Mouse (Mus musculus) cerebellum, adult 8-10 months (tissue): ENCODE data around the gene Lhx8.

ENCODE experiments used
- DNase-seq: peaks from one replicate; pipeline ENCODE4 v3.0.0; 2022

Gene Lhx8

DNA sequence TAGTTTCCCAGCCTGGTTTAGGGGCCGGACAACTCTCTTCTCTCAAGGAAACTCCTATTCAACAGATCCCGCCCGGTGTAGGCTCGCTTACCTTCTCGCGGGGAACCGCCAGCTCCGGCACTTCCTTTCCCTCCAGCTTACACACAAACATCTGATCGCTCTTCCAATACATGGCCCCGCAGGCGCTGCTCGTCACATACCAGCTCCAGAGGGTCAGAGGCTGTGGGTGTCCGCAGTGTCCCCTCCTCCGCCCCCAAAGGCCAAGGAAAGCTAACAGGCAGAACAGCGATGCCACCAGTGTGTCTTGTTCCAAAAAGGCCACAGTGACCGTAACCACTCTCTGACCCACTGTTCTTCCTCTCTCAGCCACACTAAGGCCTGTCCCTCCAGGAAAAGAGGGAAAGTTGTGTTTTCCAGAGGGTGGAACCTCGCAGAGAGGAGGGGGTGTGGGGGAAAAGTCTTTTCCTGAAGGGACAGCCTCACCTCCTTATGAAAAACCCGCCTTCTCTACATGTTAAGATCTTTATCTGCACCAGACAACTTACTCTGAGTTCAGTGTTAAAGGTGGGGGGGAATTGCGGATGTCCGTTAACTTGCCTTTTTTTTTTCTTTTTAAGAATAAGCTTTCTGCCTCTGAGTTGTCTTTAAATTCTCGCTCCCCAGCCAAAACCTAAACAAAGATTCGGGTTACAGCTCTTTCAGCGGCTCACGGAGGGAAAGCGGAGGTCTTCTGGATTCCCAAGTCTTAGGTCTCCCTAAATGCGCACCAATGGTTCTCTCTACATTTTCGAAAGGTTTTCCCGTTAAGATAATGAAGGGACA, at the start of gene Lhx8:
Lhx8 (minus strand) TSS at position 479 of the 822 bp plus-strand sequence.
- no peak for DNase-seq

DNA sequence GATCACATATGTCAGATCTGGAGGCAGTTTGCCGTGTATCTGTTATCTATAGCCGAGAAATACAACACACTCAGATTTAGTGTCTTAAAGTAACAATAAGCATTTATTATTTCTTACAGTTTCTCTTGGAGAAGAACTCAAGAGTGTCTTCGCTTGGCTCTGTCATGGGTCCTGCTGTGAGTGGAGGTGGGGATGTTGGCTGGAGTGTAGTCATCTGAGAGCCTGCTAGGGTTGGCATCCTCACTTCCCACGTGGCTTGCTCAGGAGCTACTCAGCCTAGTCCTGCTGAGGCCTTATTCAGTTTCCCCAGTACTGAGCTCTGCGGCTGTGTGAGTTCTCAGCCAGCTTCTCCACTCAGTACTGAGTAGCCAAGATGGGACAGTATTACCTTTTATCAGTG, 43.1 kb upstream of the Lhx8 start:
- DNase-seq, result no peak

GRCm38 (mm10) chr3:154372688-154373087, 42.2 kb upstream of the Lhx8 start:
- DNase-seq, result no peak

GRCm38 (mm10) chr3:154367327-154367726, 36.9 kb upstream of the Lhx8 start:
- no peak for DNase-seq

GRCm38 (mm10) chr3:154364604-154365209, 34.2 kb upstream of the Lhx8 start:
- DNase-seq, result no peak

DNA sequence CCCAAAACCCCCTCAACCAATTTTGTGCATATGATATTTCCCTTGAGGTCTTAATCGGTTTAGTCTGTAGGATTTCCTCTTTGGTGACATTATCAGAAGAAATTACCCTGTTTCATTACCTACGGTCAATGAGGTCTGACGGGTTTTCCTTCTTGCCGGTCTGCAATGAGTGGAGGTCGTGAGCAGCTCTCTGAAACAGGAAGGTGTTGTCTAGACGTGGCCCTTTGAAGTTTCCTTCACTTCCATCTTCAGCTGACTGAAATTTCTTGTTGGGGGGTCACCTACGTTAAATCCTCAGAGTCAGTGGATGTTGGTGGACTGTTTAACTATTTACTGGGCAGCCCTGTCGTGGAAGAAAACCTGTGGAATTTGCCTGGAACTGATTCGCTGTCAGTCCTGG, 33.0 kb upstream of the Lhx8 start:
- DNase-seq, result no peak

DNA sequence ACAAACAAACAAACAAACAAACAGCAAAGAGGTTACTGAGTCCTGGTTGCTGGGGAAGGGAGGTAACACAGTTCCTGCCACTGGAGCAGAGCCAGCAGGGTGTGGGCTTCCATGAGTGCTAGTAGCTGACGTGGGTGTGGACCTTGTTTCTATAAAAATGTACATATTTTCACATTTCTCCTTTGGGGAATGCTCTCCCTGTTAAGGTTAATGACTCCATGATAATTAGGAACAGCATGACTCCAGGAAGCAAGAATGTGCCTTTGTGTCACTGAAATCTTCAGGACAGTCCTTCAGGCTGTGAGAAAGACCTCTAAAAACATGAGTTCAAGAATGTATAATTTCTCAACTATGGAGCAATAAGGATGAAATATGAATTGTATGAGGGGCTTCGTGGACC, 28.8 kb upstream of the Lhx8 start:
- DNase-seq, result no peak

DNA sequence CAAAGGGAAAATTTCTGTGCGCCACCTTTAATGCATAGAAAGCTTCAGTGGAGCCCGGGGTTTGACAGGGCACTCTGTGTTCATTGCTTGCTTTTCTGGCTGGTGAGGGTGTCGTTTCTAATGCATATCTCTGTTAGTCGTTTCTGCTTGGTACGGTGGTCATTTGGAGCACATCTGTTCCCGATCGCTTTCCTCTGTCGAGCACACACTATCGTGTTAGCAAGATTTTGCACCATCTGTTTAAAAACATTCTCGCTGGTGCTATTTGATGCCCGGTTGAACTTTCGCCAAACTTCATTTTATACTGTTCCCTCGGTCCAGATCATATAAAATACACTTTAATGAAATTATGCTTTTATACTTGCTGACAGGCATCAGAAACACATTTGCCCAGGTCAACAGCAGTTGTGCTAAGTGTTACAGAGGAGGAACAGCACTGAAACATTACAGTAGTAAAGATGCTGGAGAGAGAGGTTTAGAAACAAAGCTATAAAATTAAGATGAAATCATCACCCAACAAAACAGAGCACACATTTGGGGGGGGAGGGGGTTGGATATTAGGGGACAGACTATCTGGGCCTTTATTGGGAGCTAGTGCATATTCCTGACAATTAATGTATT, 9.9 kb upstream of the Lhx8 start:
- DNase-seq, result no peak

DNA sequence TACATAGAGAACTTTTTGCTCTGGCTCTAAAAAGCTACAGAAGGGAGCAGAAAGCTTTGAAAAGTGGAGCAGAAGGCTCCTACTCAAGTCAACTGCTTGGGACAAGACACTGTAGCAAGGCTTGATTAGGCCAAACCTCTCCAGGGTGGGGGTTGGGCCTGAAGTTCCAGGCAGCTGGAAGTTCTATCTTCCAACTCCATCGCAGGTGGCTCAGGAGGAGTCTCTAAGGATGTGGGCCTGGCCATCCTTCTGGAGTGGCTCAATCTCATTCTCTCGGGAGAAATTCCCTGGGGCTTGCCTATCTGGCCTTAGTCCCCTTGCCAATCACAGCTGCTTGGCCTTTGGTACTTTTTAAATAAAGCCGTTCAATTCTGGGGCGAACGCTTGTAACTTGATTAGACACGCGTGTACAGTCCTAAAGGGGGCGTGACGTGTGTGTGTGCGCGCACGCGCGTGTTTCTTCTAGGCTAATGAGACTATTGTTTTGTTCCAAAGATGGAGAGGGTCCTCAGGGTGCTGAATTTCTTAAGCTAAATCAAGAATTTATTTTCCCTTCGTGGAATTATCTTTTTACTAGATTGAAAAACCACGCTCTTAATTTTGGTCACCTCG, 9.3 kb upstream of the Lhx8 start:
- no peak for DNase-seq

DNA sequence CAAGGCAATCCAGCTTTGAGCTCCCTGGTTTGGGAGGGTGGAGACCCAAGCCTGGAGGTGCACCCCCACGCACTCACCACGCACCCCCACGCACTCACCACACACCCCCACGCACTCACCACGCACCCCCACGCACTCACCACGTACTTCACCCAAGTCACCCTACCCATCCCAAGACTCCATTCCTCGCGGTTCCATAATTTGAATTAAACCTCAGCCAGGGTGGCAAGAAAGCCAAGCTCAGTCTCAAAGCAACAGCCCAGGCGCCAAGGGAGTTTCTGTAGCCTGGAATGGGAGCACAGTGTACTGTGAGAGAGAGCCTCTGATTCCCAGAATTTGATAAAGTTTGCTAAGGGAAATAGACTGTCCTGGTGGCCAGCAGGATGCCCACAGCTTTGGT, 4.3 kb upstream of the Lhx8 start:
- no peak for DNase-seq

GRCm38 (mm10) chr3:154333401-154333999, 3.0 kb upstream of the Lhx8 start:
- no peak for DNase-seq

DNA sequence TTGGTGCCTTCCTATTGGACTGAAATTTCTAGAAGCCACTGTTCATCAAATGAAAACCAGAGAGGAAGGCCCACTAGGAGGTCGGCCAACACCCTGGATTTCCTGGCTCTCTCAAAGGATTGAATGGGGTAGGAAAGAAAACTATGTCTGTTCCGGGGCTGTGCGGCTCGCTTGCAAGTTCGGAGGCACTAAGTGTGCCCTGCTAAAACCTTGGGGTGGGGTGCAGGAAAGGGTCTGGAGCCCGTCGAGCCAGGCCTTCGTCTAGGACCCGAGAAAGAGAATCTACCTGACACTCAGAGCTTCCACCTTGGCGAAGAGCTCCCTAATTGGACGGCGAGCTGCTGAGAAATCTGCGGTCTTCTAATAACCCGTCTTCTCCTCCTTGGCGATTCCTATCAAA, 2.5 kb upstream of the Lhx8 start:
- DNase-seq, result no peak

GRCm38 (mm10) chr3:154332213-154332530, 1.7 kb upstream of the Lhx8 start:
- DNase-seq, result no peak

DNA sequence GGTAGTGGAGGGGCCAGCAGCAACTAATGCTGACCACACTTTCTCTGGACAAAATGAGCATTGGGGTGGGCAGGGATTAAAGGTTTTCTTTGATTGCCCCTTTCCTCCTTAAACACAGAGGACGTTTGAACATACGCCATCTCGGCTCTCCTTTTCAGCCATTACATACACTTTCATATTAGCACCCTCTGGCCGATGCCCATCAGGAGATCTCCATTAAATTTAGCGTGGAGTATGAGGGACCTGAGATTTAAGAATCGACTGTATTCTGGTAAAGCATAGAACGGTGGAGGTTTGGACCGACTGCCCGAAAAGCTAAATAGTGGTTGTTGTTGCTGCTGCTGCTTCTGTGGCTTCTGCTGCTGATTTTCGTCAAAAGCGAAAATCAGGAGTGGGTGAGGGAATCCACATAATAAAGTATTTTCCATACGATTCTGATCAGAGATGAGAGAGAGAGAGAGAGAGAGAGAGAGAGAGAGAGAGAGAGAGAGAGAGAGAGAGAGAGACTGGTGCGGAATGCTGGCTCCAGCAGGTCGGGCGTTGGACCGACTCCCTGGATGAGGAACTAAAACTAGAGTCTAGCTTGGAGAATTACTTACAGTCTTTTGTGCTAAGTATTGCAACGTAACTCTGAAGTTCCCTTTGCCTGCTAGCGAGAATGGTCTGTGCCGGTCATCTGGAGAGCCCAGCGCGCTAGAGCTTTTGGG, 1.2 kb upstream of the Lhx8 start:
- no peak for DNase-seq

DNA sequence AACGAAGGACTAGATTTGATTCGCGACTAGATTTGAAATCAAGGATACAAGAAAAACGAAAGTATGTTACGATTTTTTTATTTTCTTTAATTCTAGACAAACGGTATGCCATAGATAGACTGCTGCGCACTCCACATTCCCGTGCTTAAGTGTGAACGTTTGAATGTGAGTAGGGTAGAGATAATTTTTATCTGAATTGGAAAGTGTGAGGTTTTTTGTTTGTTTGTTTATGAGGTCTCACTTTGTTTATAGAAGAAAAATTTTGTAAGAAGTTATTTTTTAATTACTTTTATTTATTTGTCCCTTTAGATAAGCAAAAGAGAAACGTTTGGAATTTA, 513 bp upstream of the Lhx8 start:
- no peak for DNase-seq

- no peak for DNase-seq
These were observed 907 bp downstream of the Lhx8 start for GRCm38 (mm10) chr3:154329323-154330180.

GRCm38 (mm10) chr3:154328721-154329322, 1.6 kb downstream of the Lhx8 start:
- DNase-seq, result no peak

DNA sequence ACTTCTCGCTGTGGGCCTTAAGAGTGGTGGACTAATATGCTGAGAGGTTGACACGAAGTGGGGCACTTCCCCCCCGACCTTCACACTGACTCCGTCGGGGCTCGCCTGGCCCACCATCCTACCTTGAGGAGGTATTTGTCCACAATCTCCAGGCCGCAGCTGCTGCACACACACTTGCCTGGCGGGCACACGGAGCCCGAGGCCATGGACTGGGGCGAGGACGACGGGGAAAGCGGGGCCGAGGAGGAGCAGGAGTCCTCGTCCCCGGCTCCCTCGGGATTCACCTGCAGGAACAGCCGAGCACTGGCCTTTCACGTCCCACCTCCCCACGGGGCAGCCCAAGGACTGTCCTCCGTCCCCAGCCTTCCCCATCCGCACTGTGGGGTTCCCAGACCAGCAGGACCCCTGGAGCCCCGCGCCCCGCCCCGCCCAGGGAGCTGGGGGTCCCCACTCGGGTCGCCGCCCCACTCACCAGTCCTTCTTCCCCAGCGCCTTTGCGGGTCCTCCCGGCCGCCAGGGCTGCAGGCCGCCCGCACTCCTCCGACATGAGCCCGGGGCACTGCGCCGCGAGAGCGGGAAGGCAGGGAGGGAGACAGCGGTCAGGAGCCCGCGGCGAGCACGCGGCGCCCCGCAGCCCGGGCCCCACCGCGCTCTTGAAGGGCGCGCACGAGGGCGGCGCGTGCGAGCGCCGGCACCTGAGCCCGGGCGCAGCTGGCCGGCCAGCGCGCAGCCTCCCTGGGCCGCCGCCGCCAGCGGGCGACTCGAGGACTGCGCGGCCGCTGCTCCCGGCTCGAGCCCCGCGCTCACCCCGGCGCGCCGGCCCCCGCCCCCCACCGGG, 2.4 kb downstream of the Lhx8 start:
- no peak for DNase-seq

DNA sequence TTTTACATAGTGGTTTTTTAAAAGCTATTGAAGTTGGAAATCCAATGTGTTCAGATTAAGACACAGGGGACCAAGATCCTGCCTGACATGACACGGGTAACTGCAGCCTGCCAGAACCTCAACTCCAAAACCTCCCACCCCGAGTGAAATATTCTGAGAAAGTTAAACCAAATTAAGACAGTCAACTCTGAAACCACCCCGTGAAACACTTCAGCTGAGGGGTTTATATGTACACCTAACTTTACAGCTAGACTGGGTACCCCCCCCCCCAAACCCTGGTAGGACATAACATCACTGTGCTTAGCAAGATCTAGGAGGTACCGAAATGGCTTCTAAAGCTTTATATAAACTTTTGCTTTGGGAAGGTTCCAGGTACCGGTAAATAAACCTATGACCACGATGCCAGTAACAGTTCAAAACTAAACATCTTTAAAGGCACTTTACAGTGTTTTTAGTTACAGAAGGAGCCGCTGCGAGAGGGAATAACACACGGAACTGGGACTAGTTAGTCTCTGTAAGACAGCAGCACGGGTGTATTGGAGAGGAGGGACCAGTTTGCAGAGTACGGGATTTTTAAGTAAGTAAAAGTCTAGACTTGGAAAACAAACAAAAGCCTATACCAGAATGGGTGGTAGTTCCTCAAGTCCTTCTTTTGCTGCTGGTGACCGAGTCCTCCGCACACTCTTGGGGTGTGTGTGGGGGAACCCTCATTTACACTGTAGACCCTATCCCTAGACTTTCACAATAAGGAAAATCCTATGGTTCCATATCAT, 3.2 kb downstream of the Lhx8 start:
- DNase-seq, result no peak
